Mouse (Mus musculus) spleen, adult 2 months (tissue): ENCODE measurements around the gene Cep135.

Experiments used
- CTCF ChIP-seq: fragments of 200-500 bp; IDR thresholded peaks from 2 replicates; pipeline ENCODE4 v1.5.1; 2011; ENCODE audit warnings: mild to moderate bottlenecking, inconsistent platforms; ENCODE audit not compliant: insufficient read depth, insufficient read length, insufficient replicate concordance; ENCODE audit errors: extremely low read depth
- POLR2A ChIP-seq: fragments of 200-500 bp; IDR thresholded peaks from 2 replicates; pipeline ENCODE4 v1.6.1; 2011; ENCODE audit warnings: low read depth, low read length, inconsistent platforms

DNA sequence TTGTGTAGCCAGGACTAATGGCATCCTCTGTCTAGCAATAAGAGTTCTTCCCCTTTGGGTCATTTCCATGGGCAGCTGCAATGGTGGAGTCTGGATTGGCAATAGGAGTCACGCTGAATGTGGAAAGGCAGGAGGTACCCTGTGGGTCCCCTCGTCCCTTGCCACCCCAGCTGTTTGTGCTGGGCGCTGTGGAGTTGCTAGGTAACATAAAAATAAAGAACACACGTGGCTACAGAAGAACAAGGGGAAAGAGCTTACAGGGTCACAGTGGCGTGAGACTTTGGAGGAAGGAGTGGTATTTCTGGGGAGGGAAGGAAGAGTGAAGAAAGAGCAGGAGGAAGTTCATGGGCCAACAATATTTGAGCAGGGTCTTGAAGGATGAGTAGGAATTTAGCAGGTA lies 79.6 kb downstream of the Cep135 start:
- TF ChIP-seq CTCF (no peak), POLR2A (no peak)
